Mouse (Mus musculus) embryonic fibroblast, embryonic 13.5 days (primary cell): Measurements from ENCODE around the gene Rapsn.

Experiments used
- CTCF ChIP-seq: IDR thresholded peaks from 2 replicates; pipeline ENCODE4 v1.5.1; 2011; ENCODE audit warnings: mild to moderate bottlenecking, control low read depth, low read length, moderate library complexity, borderline replicate concordance; ENCODE audit not compliant: insufficient read depth
- POLR2A ChIP-seq: IDR thresholded peaks from 2 replicates; pipeline ENCODE4 v1.6.1; 2011; ENCODE audit warnings: low read depth, mild to moderate bottlenecking, control low read depth, low read length, moderate library complexity

DNA sequence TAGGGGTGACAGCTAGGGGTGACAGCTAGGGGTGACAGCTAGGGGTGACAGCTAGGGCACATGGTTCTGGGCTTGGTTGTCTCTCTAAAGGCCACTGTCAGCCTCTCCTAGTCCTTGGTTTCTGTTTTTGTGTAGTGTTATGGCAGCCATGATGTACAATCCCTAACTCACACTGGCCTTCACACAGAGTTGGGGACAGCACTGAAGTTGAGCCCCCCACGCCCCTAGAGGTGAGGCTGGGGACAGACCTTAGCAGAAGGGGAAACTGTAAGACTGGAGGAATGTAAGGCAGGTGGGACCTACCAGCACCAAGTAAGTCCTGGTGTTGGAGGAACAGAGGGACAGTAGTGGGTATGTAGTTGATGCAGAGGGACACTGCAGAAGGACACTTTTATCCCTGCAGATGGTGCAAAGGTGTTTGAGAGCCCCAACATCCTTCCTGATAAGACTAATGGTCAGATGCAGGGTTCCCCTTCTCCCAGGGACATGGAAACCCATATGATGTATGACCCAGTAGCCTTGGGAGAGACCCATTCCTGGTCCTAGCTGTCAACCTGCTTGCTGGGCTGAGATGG is 48.0 kb downstream of the Rapsn start:
- TF ChIP-seq CTCF: no peak
- no peak for TF ChIP-seq POLR2A
